In genomic region chr13:35031684-35032082, GRCm38 (mm10) we compare ENCODE assay signal across 13 mouse cellular contexts. TPM values are rescaled to one million over a fixed set of nuclear protein-coding genes. Genes with fewer than 3 reads are reported as not detected.
DNase-seq lines count a peak whose midpoint lies in the region; ATAC-seq lines count a peak whose summit lies in the region.
"Had no signal": no experiment of that assay in that cellular context is flagged by ENCODE, and none has a peak within 500 bp of the region (broad histone marks: within the 10 kb centered on the region; RNA-seq: fewer than 3 reads in every experiment).

No protein-coding gene starts in this region.

- 80% methylated on average over 4 of the region's 4 CpGs for WGBS in midbrain, embryonic 10.5 days
- WGBS in midbrain, embryonic 15.5 days = 79% methylated on average over 4 of the region's 4 CpGs
- 73% methylated on average over 4 of the region's 4 CpGs for WGBS in hindbrain, embryonic 12.5 days
- 80% methylated on average over 4 of the region's 4 CpGs for WGBS in forebrain, embryonic 12.5 days

- H3K9ac ChIP-seq in midbrain, embryonic 15.5 days = no peak overlapping the region
- no peak overlapping the region for H3K9ac ChIP-seq in hindbrain, embryonic 12.5 days
- H3K9ac ChIP-seq in forebrain, embryonic 12.5 days = no peak overlapping the region
- H3K9ac ChIP-seq: liver, embryonic 15.5 days; midbrain, embryonic 12.5 days had no signal

- H3K4me2 ChIP-seq in midbrain, embryonic 15.5 days = no peak overlapping the region
- no peak overlapping the region for H3K4me2 ChIP-seq in hindbrain, embryonic 12.5 days (replicated peaks)
- H3K4me2 ChIP-seq in forebrain, embryonic 12.5 days = no peak overlapping the region
- H3K4me2 ChIP-seq: liver, embryonic 15.5 days; midbrain, embryonic 12.5 days had no signal

- peak; percentile 26 for DNase-seq in heart, postnatal 4 days
- DNase-seq in heart, postnatal 14 days = no peak
- peak; percentile 10 for DNase-seq in midbrain, embryonic 10.5 days (ENCODE audit: low spot score)
- peak; percentile 41 to 59 for DNase-seq in thymus, postnatal 36 days
- DNase-seq: gastrocnemius, postnatal 25 days; kidney, adult 18-20 months; layer of hippocampus, postnatal 36 days had no signal

- no peaks in the 10 kb centered on the region for H3K27me3 ChIP-seq in midbrain, embryonic 10.5 days (ENCODE audit: low read depth, poor library complexity, severe bottlenecking)
- H3K27me3 ChIP-seq in midbrain, embryonic 15.5 days (replicated peaks) = no peaks in the 10 kb centered on the region
- no peaks in the 10 kb centered on the region for H3K27me3 ChIP-seq in hindbrain, embryonic 12.5 days
- H3K27me3 ChIP-seq in forebrain, embryonic 12.5 days = no peaks in the 10 kb centered on the region
- H3K27me3 ChIP-seq: liver, embryonic 15.5 days; midbrain, embryonic 12.5 days had no signal

- no peaks in the 10 kb centered on the region for H3K9me3 ChIP-seq in midbrain, embryonic 10.5 days (replicated peaks)
- no peaks in the 10 kb centered on the region for H3K9me3 ChIP-seq in midbrain, embryonic 15.5 days
- no peaks in the 10 kb centered on the region for H3K9me3 ChIP-seq in hindbrain, embryonic 12.5 days (replicated peaks)
- no peaks in the 10 kb centered on the region for H3K9me3 ChIP-seq in forebrain, embryonic 12.5 days
- H3K9me3 ChIP-seq: liver, embryonic 15.5 days; midbrain, embryonic 12.5 days had no signal

- H3K36me3 ChIP-seq in midbrain, embryonic 10.5 days = no peaks in the 10 kb centered on the region
- no peaks in the 10 kb centered on the region for H3K36me3 ChIP-seq in midbrain, embryonic 15.5 days (replicated peaks)
- H3K36me3 ChIP-seq in hindbrain, embryonic 12.5 days = no peaks in the 10 kb centered on the region
- no peaks in the 10 kb centered on the region for H3K36me3 ChIP-seq in forebrain, embryonic 12.5 days (replicated peaks)
- H3K36me3 ChIP-seq: liver, embryonic 15.5 days; midbrain, embryonic 12.5 days had no signal

- H3K4me1 ChIP-seq in midbrain, embryonic 10.5 days = no peaks in the 10 kb centered on the region
- H3K4me1 ChIP-seq in midbrain, embryonic 15.5 days = no peaks in the 10 kb centered on the region
- no peaks in the 10 kb centered on the region for H3K4me1 ChIP-seq in hindbrain, embryonic 12.5 days
- H3K4me1 ChIP-seq in forebrain, embryonic 12.5 days = no peaks in the 10 kb centered on the region
- H3K4me1 ChIP-seq: liver, embryonic 15.5 days; midbrain, embryonic 12.5 days had no signal

- no peak overlapping the region for H3K27ac ChIP-seq in midbrain, embryonic 10.5 days (replicated peaks)
- H3K27ac ChIP-seq in midbrain, embryonic 15.5 days = no peak overlapping the region
- H3K27ac ChIP-seq in hindbrain, embryonic 12.5 days = no peak overlapping the region
- H3K27ac ChIP-seq in forebrain, embryonic 12.5 days = no peak overlapping the region
- H3K27ac ChIP-seq: liver, embryonic 15.5 days; midbrain, embryonic 12.5 days had no signal

- ATAC-seq in midbrain, embryonic 15.5 days (replicated peaks) = no peak
- 0 out of 2 replicates have a peak, but pooled peaks have one; percentile 52 for ATAC-seq in common myeloid progenitor, adult 5-6 weeks (replicated peaks; ENCODE audit: low read depth, poor library complexity, severe bottlenecking)
- no peak for ATAC-seq in hindbrain, embryonic 12.5 days (ENCODE audit: low FRiP score)
- no peak for ATAC-seq in forebrain, embryonic 12.5 days (ENCODE audit: low FRiP score)

- no peak overlapping the region for H3K4me3 ChIP-seq in midbrain, embryonic 10.5 days
- H3K4me3 ChIP-seq in midbrain, embryonic 15.5 days = no peak overlapping the region
- H3K4me3 ChIP-seq in hindbrain, embryonic 12.5 days = no peak overlapping the region
- H3K4me3 ChIP-seq in forebrain, embryonic 12.5 days (replicated peaks) = no peak overlapping the region
- H3K4me3 ChIP-seq: liver, embryonic 15.5 days; midbrain, embryonic 12.5 days had no signal

- intact Hi-C loops in heart, postnatal 14 days (cut with DNase I) = loop anchor here (2.0 to 10.0 kb wide), 2 partner anchors 743 to 915 kb away; no protein-coding TSS in a partner anchor

RNA-seq across cellular contexts. Expression of gene Eci2, which starts 4.8 kb away (rescaled TPM):
- 100 to 1,000 TPM; 251 to 275 TPM for total RNA-seq in heart, postnatal 4 days (2021)
- 100 to 1,000 TPM; 292 to 293 TPM for total RNA-seq in heart, postnatal 14 days (2021)
- 91.8 and 116 TPM in 2 replicates for polyA plus RNA-seq in midbrain, embryonic 10.5 days (2016; fragmentation: Nextera tagmentation; extraction: Ambion mirVana)
- polyA plus RNA-seq in midbrain, embryonic 15.5 days (2015; fragmentation: Nextera tagmentation; extraction: Ambion mirVana) = 92.6 and 101 TPM in 2 replicates
- 76.6 and 80.0 TPM in 2 replicates for total RNA-seq in common myeloid progenitor, adult 5-6 weeks (2017)
- polyA plus RNA-seq in hindbrain, embryonic 12.5 days (2016; fragmentation: Nextera tagmentation; extraction: Ambion mirVana) = 122 TPM in 2 replicates
- polyA plus RNA-seq in forebrain, embryonic 12.5 days (2016; fragmentation: Nextera tagmentation; extraction: Ambion mirVana) = 117 and 118 TPM in 2 replicates

Comparison
In these comparisons a context has a peak if more than half of its experiments do, and no peak if none do; other contexts are left out.
1. DNase-seq: peak in heart, postnatal 4 days (single experiment), midbrain, embryonic 10.5 days (single experiment) and thymus, postnatal 36 days (2 of 2); none in heart, postnatal 14 days (0 of 2).